Mouse (Mus musculus) macrophage (primary cell): ENCODE results near the gene Phf24. TPM values are rescaled to one million over a fixed set of nuclear protein-coding genes. Genes with fewer than 3 reads are reported as not detected.

Source experiments
- H3K27ac ChIP-seq: fragments of 350-480 bp; formaldehyde crosslinking; 2 replicates; pipeline ENCODE4 v1.9.0; 2021
- H3K36me3 ChIP-seq: fragments of 350-480 bp; formaldehyde crosslinking; 2 replicates; pipeline ENCODE4 v1.9.0; 2021; ENCODE audit errors: inconsistent target
- H3K4me3 ChIP-seq: fragments of 350-480 bp; formaldehyde crosslinking; 2 replicates; pipeline ENCODE4 v1.9.0; 2021; ENCODE audit errors: inconsistent target
- H3K79me2 ChIP-seq: fragments of 350-480 bp; formaldehyde crosslinking; 2 replicates; pipeline ENCODE4 v1.9.0; 2021; ENCODE audit errors: inconsistent target
- WGBS: methylation state at CpG from one replicate; pipeline ENCODE4 v1.1.7; 2026; ENCODE audit warnings: inconsistent platforms; ENCODE audit not compliant: missing documents; 5-methylcytosine and 5-hydroxymethylcytosine counted together
- polyA plus RNA-seq: library from polyadenylated mRNA; stranded (reverse); fragments of 250-400 nt; gene quantifications from 3 replicates; pipeline ENCODE4 v1.2.4, GENCODE M21; 2018; ENCODE audit warnings: inconsistent platforms

Phf24 gene
- polyA plus RNA-seq, 1 experiment from 2014 or later: not detected

DNA sequence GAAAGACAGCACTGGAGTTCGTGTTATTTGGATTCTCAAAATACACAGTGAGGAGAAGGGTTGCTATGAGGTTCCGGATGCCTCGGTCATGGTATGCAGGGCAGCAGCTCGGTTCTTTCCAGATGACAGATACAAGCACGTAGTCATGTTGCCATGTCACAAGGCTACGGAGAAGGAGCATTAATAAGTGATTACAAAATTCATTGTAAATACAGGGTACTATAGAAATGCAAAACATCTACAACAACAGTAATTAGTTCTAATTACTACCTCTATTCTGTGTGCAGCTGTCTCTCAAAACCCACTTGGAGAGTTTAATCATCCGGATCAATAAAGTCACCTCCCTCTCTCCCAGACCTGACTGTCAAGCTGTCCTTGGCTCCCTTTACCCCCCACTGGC, 21.3 kb upstream of the Phf24 start:
- Histone ChIP-seq H3K27ac (no peak overlapping the region), H3K36me3 (no peaks in the 10 kb centered on the region), H3K4me3 (no peak overlapping the region), H3K79me2 (no peaks in the 10 kb centered on the region)
- 95% methylated on average over 7 of the region's 7 CpGs for WGBS

- WGBS: 91% methylated on average over 3 of the region's 3 CpGs
Measured at GRCm38 (mm10) chr4:42898914-42899313, 17.5 kb upstream of the Phf24 start.

GRCm38 (mm10) chr4:42900878-42901277, 15.6 kb upstream of the Phf24 start:
- Histone ChIP-seq H3K36me3 (no peaks in the 10 kb centered on the region), H3K79me2 (no peaks in the 10 kb centered on the region), H3K27ac (no peak overlapping the region), H3K4me3 (no peak overlapping the region)
- WGBS: 51% methylated on average over 5 of the region's 5 CpGs

More at GRCm38 (mm10) chr4:42898914-42899313, 17.5 kb upstream of the Phf24 start:
- Histone ChIP-seq H3K36me3 (no peaks in the 10 kb centered on the region), H3K79me2 (no peaks in the 10 kb centered on the region), H3K27ac (no peak overlapping the region), H3K4me3 (no peak overlapping the region)

- H3K4me3 ChIP-seq: no peak overlapping the region
- 40% methylated on average over 9 of the region's 9 CpGs for WGBS
- no peak overlapping the region for H3K27ac ChIP-seq
- no peaks in the 10 kb centered on the region for H3K79me2 ChIP-seq
- H3K36me3 ChIP-seq: no peaks in the 10 kb centered on the region
Measured at GRCm38 (mm10) chr4:42902174-42902573, 14.3 kb upstream of the Phf24 start.

DNA sequence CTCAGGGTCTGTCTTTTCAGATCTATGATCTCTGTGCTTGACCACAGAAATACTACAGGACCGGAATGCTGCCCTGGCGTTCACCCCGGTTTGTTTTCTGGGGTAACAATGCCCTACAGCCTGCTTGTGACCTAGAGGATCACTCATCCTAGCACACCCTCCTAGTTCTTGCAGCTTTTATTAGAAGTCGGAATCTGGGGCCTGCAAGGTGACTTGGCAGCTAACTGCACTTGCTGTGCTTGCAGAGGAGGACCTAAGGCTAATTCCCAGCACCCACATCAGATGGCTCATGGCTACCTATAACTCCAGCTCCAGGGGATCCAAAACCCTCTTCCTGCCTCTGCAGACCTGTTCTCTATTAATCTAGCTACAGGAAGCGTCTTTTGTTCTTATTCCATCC, 13.7 kb upstream of the Phf24 start:
- Histone ChIP-seq H3K79me2 (no peaks in the 10 kb centered on the region), H3K27ac (no peak overlapping the region), H3K4me3 (no peak overlapping the region), H3K36me3 (no peaks in the 10 kb centered on the region)
- WGBS: 96% methylated on average over 5 of the region's 5 CpGs

GRCm38 (mm10) chr4:42903942-42904341, 12.5 kb upstream of the Phf24 start:
- no peaks in the 10 kb centered on the region for H3K36me3 ChIP-seq
- no CpG with 5 or more reads among the region's 1 CpGs for WGBS
- no peak overlapping the region for H3K4me3 ChIP-seq
- H3K27ac ChIP-seq: no peak overlapping the region
- no peaks in the 10 kb centered on the region for H3K79me2 ChIP-seq

GRCm38 (mm10) chr4:42904523-42904922, 11.9 kb upstream of the Phf24 start:
- no peak overlapping the region for H3K27ac ChIP-seq
- 97% methylated on average over 3 of the region's 3 CpGs for WGBS
- H3K79me2 ChIP-seq: no peaks in the 10 kb centered on the region
- no peaks in the 10 kb centered on the region for H3K36me3 ChIP-seq
- no peak overlapping the region for H3K4me3 ChIP-seq

- Histone ChIP-seq H3K27ac (no peak overlapping the region), H3K4me3 (no peak overlapping the region), H3K79me2 (no peaks in the 10 kb centered on the region), H3K36me3 (no peaks in the 10 kb centered on the region)
- WGBS: 92% methylated on average over 6 of the region's 6 CpGs
Measured at GRCm38 (mm10) chr4:42904966-42905365, 11.5 kb upstream of the Phf24 start.

DNA sequence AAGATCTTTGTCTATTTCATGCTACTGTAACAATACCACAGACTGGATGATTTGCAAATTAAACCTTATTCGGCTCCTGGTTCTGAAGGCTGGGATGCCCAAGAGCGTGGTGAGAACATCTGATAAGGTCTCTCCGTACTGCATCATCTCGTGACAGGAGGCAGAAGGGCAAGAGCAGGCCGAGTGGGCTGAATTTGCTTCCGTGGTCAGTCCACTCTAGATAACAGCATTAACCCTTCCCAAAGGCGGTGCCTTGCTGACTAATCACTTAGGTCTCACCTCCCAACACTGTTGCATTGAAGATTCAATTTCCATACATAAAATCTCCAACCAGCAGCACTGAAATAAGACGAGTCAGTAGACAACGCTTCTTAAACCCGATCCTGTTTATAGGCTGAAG, 3.1 kb upstream of the Phf24 start:
- Histone ChIP-seq H3K79me2 (no peaks in the 10 kb centered on the region), H3K4me3 (no peak overlapping the region), H3K36me3 (no peaks in the 10 kb centered on the region), H3K27ac (no peak overlapping the region)
- 63% methylated on average over 10 of the region's 10 CpGs for WGBS

DNA sequence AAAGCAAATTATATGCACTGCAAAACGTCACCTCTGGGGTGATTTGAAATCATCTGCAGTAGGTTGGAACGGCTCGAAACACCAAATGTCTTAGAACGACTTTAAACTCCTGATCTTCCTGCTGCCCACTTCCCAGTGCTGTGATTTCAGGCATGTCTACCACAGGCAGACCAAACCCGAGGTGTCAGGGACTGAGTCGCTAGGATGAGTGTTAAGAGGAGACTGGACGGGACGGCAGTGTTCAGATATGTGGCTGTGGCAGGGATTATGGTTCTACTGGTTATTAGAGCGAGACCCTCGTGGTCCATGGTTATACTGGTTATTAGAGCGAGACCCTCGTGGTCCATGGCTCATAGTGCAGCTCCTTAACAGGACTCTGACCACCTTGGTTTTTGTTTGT, 1.1 kb upstream of the Phf24 start:
- Histone ChIP-seq H3K27ac (no peak overlapping the region), H3K4me3 (no peak overlapping the region), H3K79me2 (no peaks in the 10 kb centered on the region), H3K36me3 (no peaks in the 10 kb centered on the region)
- WGBS: 86% methylated on average over 12 of the region's 12 CpGs

DNA sequence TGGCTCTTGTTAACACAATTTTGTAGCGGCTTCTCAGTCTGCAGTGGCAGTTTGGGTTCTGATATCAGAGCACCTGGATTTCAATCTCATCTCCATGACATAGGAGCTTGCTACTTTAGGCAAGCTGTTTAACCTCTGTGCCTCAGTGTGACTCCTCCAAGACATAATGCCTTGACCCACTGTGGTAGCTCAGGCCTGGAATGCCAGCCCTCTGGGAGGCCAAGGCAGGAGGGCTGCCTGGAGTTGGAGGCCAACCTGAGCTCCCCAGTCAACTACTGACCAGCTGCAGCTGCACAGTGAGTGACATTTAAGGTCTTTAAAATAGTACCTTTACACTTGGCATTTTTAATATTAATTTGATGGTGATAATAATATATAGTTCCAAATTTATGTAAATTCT, 494 bp upstream of the Phf24 start:
- Histone ChIP-seq H3K4me3 (no peak overlapping the region), H3K36me3 (no peaks in the 10 kb centered on the region), H3K79me2 (no peaks in the 10 kb centered on the region), H3K27ac (no peak overlapping the region)
- 90% methylated on average over 1 of the region's 1 CpGs for WGBS

DNA sequence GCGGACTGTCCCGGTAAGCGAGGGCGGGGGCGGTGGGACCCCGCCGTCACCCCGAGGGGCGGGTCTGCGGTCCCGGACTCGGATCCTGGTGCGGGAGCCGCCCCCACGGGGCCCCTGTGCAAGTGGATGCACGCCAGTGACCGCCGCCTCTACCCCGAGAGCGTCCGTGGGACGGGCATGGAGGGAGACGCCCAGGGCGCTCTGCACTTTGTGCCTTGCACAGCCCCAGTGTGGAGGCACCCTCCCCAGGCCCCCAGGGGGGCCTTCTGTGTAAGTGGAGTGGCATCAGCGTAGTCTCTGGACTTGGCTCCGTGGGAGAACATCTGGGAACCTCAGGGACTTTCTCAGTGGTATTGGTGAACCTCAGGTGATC, 928 bp downstream of the Phf24 start:
- Histone ChIP-seq H3K36me3 (no peaks in the 10 kb centered on the region), H3K79me2 (no peaks in the 10 kb centered on the region), H3K4me3 (no peak overlapping the region), H3K27ac (no peak overlapping the region)
- 6% methylated on average over 26 of the region's 26 CpGs for WGBS

DNA sequence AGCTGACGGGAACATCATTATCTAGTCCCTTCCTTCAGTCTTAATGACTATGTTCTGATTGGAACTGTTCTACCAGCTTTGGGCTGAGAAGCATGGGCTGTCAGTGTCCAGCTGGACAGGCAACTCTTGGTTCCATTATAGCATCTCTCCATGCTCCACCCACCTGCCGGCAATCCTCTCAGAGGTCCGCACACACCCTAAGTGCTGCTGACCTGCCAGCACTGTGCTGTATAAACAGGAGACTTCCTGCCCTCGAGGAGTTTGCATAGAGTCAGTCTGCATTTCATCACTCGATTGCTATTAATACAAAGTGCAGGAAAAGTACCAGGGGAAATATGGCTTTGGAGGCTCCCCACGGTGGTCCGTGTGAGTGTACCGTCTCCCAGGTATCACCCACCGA, 4.3 kb downstream of the Phf24 start:
- H3K27ac ChIP-seq: no peak overlapping the region
- H3K36me3 ChIP-seq: no peaks in the 10 kb centered on the region
- no peaks in the 10 kb centered on the region for H3K79me2 ChIP-seq
- H3K4me3 ChIP-seq: no peak overlapping the region
- WGBS: 83% methylated on average over 9 of the region's 9 CpGs

- no peak overlapping the region for H3K27ac ChIP-seq
- no peak overlapping the region for H3K4me3 ChIP-seq
- H3K36me3 ChIP-seq: no peaks in the 10 kb centered on the region
- 92% methylated on average over 1 of the region's 2 CpGs for WGBS
- no peaks in the 10 kb centered on the region for H3K79me2 ChIP-seq
Measured at GRCm38 (mm10) chr4:42921536-42921935, 5.1 kb downstream of the Phf24 start.

- no peak overlapping the region for H3K27ac ChIP-seq
Measured at GRCm38 (mm10) chr4:42922056-42922455, 5.6 kb downstream of the Phf24 start.

DNA sequence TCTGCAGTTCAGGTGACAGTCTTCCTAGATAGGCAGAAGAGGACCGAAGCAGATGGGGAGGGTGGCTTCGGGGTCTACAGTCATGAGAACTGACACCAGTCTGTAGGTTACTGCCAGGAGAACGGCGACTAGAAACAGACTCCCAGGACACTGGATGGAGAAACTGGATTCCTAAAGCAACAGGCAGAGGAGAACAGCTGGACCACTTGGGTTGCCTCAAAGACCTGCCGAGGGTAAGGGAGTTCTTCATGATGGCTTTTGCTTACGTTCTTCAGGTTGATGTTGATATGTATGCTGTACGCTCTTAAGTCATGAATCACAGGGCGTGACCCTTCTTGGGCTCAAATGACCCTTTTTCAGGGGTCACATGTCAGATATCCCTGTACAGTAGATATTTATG, 6.0 kb downstream of the Phf24 start:
- Histone ChIP-seq H3K27ac (no peak overlapping the region), H3K36me3 (no peaks in the 10 kb centered on the region), H3K4me3 (no peak overlapping the region), H3K79me2 (no peaks in the 10 kb centered on the region)
- WGBS: 84% methylated on average over 8 of the region's 8 CpGs

More at GRCm38 (mm10) chr4:42922056-42922455, 5.6 kb downstream of the Phf24 start:
- H3K79me2 ChIP-seq: no peaks in the 10 kb centered on the region
- H3K4me3 ChIP-seq: no peak overlapping the region
- H3K36me3 ChIP-seq: no peaks in the 10 kb centered on the region
- 83% methylated on average over 6 of the region's 6 CpGs for WGBS
